Mouse (Mus musculus): ENCODE results near the gene 3100002H09Rik. TPM values are rescaled to one million over a fixed set of nuclear protein-coding genes. Genes with fewer than 3 reads are reported as not detected.

The 3100002H09Rik gene
- polyA plus RNA-seq, 1 experiment from 2014 or later: 0.17 TPM

GRCm38 (mm10) chr4:124622566-124622965, 12.0 kb upstream of the 3100002H09Rik start:
- H3K27me3 ChIP-seq (ENCODE audit: control insufficient read depth, insufficient read depth, low read length): no peaks in the 10 kb centered on the region
- no peak overlapping the region for H3K27ac ChIP-seq (ENCODE audit: low read length)
- H3K4me3 ChIP-seq (ENCODE audit: low read length): no peak overlapping the region
- 84% methylated on average over 5 of the region's 5 CpGs for WGBS
- H3K36me3 ChIP-seq (ENCODE audit: control insufficient read depth, insufficient read depth): no peaks in the 10 kb centered on the region
- peaks cover 7% of the 10 kb centered on the region; the same call in 1 of the 2 replicates for H3K4me1 ChIP-seq (ENCODE audit: control insufficient read depth, insufficient read depth, low read length)
- no peaks in the 10 kb centered on the region for H3K9me3 ChIP-seq (replicated peaks; ENCODE audit: control insufficient read depth, low read length)
- ATAC-seq (replicated peaks; ENCODE audit: extremely low read depth, insufficient read depth, low FRiP score): no peak
- no peak overlapping the region for H3K9ac ChIP-seq (ENCODE audit: low read length)
- no peak overlapping the region for H3K4me2 ChIP-seq (ENCODE audit: low read depth, low read length)

- H3K9me3 ChIP-seq (replicated peaks; ENCODE audit: control insufficient read depth, low read length): no peaks in the 10 kb centered on the region
- no peak overlapping the region for H3K9ac ChIP-seq (ENCODE audit: low read length)
- no peak overlapping the region for H3K4me3 ChIP-seq (ENCODE audit: low read length)
- no peak for ATAC-seq (replicated peaks; ENCODE audit: extremely low read depth, insufficient read depth, low FRiP score)
- WGBS: 65% methylated on average over 11 of the region's 11 CpGs
- no peak overlapping the region for H3K4me2 ChIP-seq (ENCODE audit: low read depth, low read length)
- H3K4me1 ChIP-seq (ENCODE audit: control insufficient read depth, insufficient read depth, low read length): peaks cover 7% of the 10 kb centered on the region; the same call in 1 of the 2 replicates
- H3K27me3 ChIP-seq (ENCODE audit: control insufficient read depth, insufficient read depth, low read length): no peaks in the 10 kb centered on the region
- H3K36me3 ChIP-seq (ENCODE audit: control insufficient read depth, insufficient read depth): no peaks in the 10 kb centered on the region
- H3K27ac ChIP-seq (ENCODE audit: low read length): no peak overlapping the region
Measured at GRCm38 (mm10) chr4:124621406-124621805, 10.8 kb upstream of the 3100002H09Rik start.

GRCm38 (mm10) chr4:124618599-124618998, 8.0 kb upstream of the 3100002H09Rik start:
- H3K4me3 ChIP-seq (ENCODE audit: low read length): no peak overlapping the region
- H3K9ac ChIP-seq (ENCODE audit: low read length): no peak overlapping the region
- H3K36me3 ChIP-seq (ENCODE audit: control insufficient read depth, insufficient read depth): no peaks in the 10 kb centered on the region
- peak overlapping the region; percentile 22; the same call in 1 of the 2 replicates for H3K4me2 ChIP-seq (ENCODE audit: low read depth, low read length)
- no peaks in the 10 kb centered on the region for H3K27me3 ChIP-seq (ENCODE audit: control insufficient read depth, insufficient read depth, low read length)
- no peak overlapping the region for H3K27ac ChIP-seq (ENCODE audit: low read length)
- ATAC-seq (replicated peaks; ENCODE audit: extremely low read depth, insufficient read depth, low FRiP score): no peak
- H3K9me3 ChIP-seq (replicated peaks; ENCODE audit: control insufficient read depth, low read length): no peaks in the 10 kb centered on the region
- no peaks in the 10 kb centered on the region for H3K4me1 ChIP-seq (ENCODE audit: control insufficient read depth, insufficient read depth, low read length)
- 11% methylated on average over 16 of the region's 16 CpGs for WGBS

- no peak overlapping the region for H3K9ac ChIP-seq (ENCODE audit: low read length)
- H3K4me3 ChIP-seq (ENCODE audit: low read length): no peak overlapping the region
- no peak overlapping the region for H3K27ac ChIP-seq (ENCODE audit: low read length)
- ATAC-seq (replicated peaks; ENCODE audit: extremely low read depth, insufficient read depth, low FRiP score): no peak
- H3K27me3 ChIP-seq (ENCODE audit: control insufficient read depth, insufficient read depth, low read length): 0 out of 2 replicates have a peak, but pooled peaks cover 3% of the 10 kb centered on the region
- WGBS: no CpG with 5 or more reads among the region's 1 CpGs
- no peaks in the 10 kb centered on the region for H3K4me1 ChIP-seq (ENCODE audit: control insufficient read depth, insufficient read depth, low read length)
- no peaks in the 10 kb centered on the region for H3K36me3 ChIP-seq (ENCODE audit: control insufficient read depth, insufficient read depth)
- no peak overlapping the region for H3K4me2 ChIP-seq (ENCODE audit: low read depth, low read length)
- no peaks in the 10 kb centered on the region for H3K9me3 ChIP-seq (replicated peaks; ENCODE audit: control insufficient read depth, low read length)
Measured at GRCm38 (mm10) chr4:124616636-124617035, 6.0 kb upstream of the 3100002H09Rik start.

- ATAC-seq (replicated peaks; ENCODE audit: extremely low read depth, insufficient read depth, low FRiP score): no peak
- no peaks in the 10 kb centered on the region for H3K36me3 ChIP-seq (ENCODE audit: control insufficient read depth, insufficient read depth)
- no peaks in the 10 kb centered on the region for H3K4me1 ChIP-seq (ENCODE audit: control insufficient read depth, insufficient read depth, low read length)
- no peak overlapping the region for H3K27ac ChIP-seq (ENCODE audit: low read length)
- H3K9me3 ChIP-seq (replicated peaks; ENCODE audit: control insufficient read depth, low read length): no peaks in the 10 kb centered on the region
- H3K9ac ChIP-seq (ENCODE audit: low read length): no peak overlapping the region
- WGBS: 76% methylated on average over 9 of the region's 9 CpGs
- no peak overlapping the region for H3K4me3 ChIP-seq (ENCODE audit: low read length)
- 0 out of 2 replicates have a peak, but pooled peaks cover 3% of the 10 kb centered on the region for H3K27me3 ChIP-seq (ENCODE audit: control insufficient read depth, insufficient read depth, low read length)
- H3K4me2 ChIP-seq (ENCODE audit: low read depth, low read length): no peak overlapping the region
Measured at GRCm38 (mm10) chr4:124615986-124616385, 5.4 kb upstream of the 3100002H09Rik start.

GRCm38 (mm10) chr4:124615406-124615960, 4.9 kb upstream of the 3100002H09Rik start:
- Histone ChIP-seq H3K4me1 (ENCODE audit: control insufficient read depth, insufficient read depth, low read length) (no peaks in the 10 kb centered on the region), H3K27ac (ENCODE audit: low read length) (no peak overlapping the region), H3K36me3 (ENCODE audit: control insufficient read depth, insufficient read depth) (no peaks in the 10 kb centered on the region), H3K4me2 (ENCODE audit: low read depth, low read length) (no peak overlapping the region), H3K9me3 (replicated peaks; ENCODE audit: control insufficient read depth, low read length) (no peaks in the 10 kb centered on the region), H3K9ac (ENCODE audit: low read length) (no peak overlapping the region), H3K4me3 (ENCODE audit: low read length) (no peak overlapping the region), H3K27me3 (ENCODE audit: control insufficient read depth, insufficient read depth, low read length) (0 out of 2 replicates have a peak, but pooled peaks cover 3% of the 10 kb centered on the region)
- no peak for ATAC-seq (replicated peaks; ENCODE audit: extremely low read depth, insufficient read depth, low FRiP score)
- WGBS: 59% methylated on average over 14 of the region's 14 CpGs

GRCm38 (mm10) chr4:124614189-124614588, 3.6 kb upstream of the 3100002H09Rik start:
- no peaks in the 10 kb centered on the region for H3K36me3 ChIP-seq (ENCODE audit: control insufficient read depth, insufficient read depth)
- H3K9ac ChIP-seq (ENCODE audit: low read length): no peak overlapping the region
- H3K4me1 ChIP-seq (ENCODE audit: control insufficient read depth, insufficient read depth, low read length): no peaks in the 10 kb centered on the region
- WGBS: 11% methylated on average over 1 of the region's 1 CpGs
- ATAC-seq (replicated peaks; ENCODE audit: extremely low read depth, insufficient read depth, low FRiP score): no peak
- no peaks in the 10 kb centered on the region for H3K9me3 ChIP-seq (replicated peaks; ENCODE audit: control insufficient read depth, low read length)
- H3K27ac ChIP-seq (ENCODE audit: low read length): no peak overlapping the region
- peaks cover 4% of the 10 kb centered on the region; the same call in 1 of the 2 replicates for H3K27me3 ChIP-seq (ENCODE audit: control insufficient read depth, insufficient read depth, low read length)
- no peak overlapping the region for H3K4me3 ChIP-seq (ENCODE audit: low read length)
- no peak overlapping the region for H3K4me2 ChIP-seq (ENCODE audit: low read depth, low read length)

GRCm38 (mm10) chr4:124611768-124612167, 1.2 kb upstream of the 3100002H09Rik start:
- WGBS: 63% methylated on average over 4 of the region's 4 CpGs
- Histone ChIP-seq H3K9ac (ENCODE audit: low read length) (no peak overlapping the region), H3K27ac (ENCODE audit: low read length) (no peak overlapping the region), H3K27me3 (ENCODE audit: control insufficient read depth, insufficient read depth, low read length) (peaks cover 7% of the 10 kb centered on the region), H3K4me3 (ENCODE audit: low read length) (no peak overlapping the region), H3K9me3 (replicated peaks; ENCODE audit: control insufficient read depth, low read length) (no peaks in the 10 kb centered on the region), H3K4me2 (ENCODE audit: low read depth, low read length) (no peak overlapping the region), H3K36me3 (ENCODE audit: control insufficient read depth, insufficient read depth) (no peaks in the 10 kb centered on the region), H3K4me1 (ENCODE audit: control insufficient read depth, insufficient read depth, low read length) (no peaks in the 10 kb centered on the region; the same call in 1 of the 2 replicates)
- ATAC-seq (replicated peaks; ENCODE audit: extremely low read depth, insufficient read depth, low FRiP score): no peak

- H3K27me3 ChIP-seq (ENCODE audit: control insufficient read depth, insufficient read depth, low read length): peaks cover 14% of the 10 kb centered on the region
- 53% methylated on average over 2 of the region's 2 CpGs for WGBS
- no peaks in the 10 kb centered on the region for H3K9me3 ChIP-seq (replicated peaks; ENCODE audit: control insufficient read depth, low read length)
- H3K36me3 ChIP-seq (ENCODE audit: control insufficient read depth, insufficient read depth): no peaks in the 10 kb centered on the region
- no peak overlapping the region for H3K27ac ChIP-seq (ENCODE audit: low read length)
- H3K9ac ChIP-seq (ENCODE audit: low read length): no peak overlapping the region
- no peaks in the 10 kb centered on the region; the same call in 1 of the 2 replicates for H3K4me1 ChIP-seq (ENCODE audit: control insufficient read depth, insufficient read depth, low read length)
- H3K4me2 ChIP-seq (ENCODE audit: low read depth, low read length): no peak overlapping the region
- no peak overlapping the region for H3K4me3 ChIP-seq (ENCODE audit: low read length)
- no peak for ATAC-seq (replicated peaks; ENCODE audit: extremely low read depth, insufficient read depth, low FRiP score)
Measured at GRCm38 (mm10) chr4:124610066-124610465, 537 bp downstream of the 3100002H09Rik start.

All from heart, embryonic 16.5 days (tissue).